Mouse (Mus musculus) CH12.LX (cell line): Measurements from ENCODE around the gene Fry. TPM values are rescaled to one million over a fixed set of nuclear protein-coding genes. Genes with fewer than 3 reads are reported as not detected.

Source experiments
- DNase-seq: peaks from one replicate; pipeline ENCODE4 v3.0.0-alpha.2; 2013; ENCODE audit errors: extremely low read depth
- H3K27ac ChIP-seq: 2 replicates; pipeline ENCODE4 v1.5.1; 2012; ENCODE audit warnings: low read depth, mild to moderate bottlenecking, control low read depth, moderate library complexity; ENCODE audit not compliant: insufficient read depth
- H3K27me3 ChIP-seq: replicated peaks from 2 replicates; pipeline ENCODE3; 2012; ENCODE audit warnings: inconsistent platforms
- H3K36me3 ChIP-seq, 2 experiments: replicated peaks in 1 of 2; 2 replicates each; pipeline versions ENCODE3 to v1.6.1; 2012; ENCODE audit warnings: inconsistent platforms in 1 of 2, low read length in 1 of 2, mild to moderate bottlenecking in 1 of 2, mixed read lengths in 1 of 2, moderate library complexity in 1 of 2; ENCODE audit not compliant: control insufficient read depth in 1 of 2, insufficient read depth in 1 of 2
- H3K4me1 ChIP-seq, 2 experiments: 2 replicates each; pipeline ENCODE4 v1.6.1; 2012; ENCODE audit warnings: inconsistent platforms in 1 of 2, moderate library complexity in 1 of 2; ENCODE audit not compliant: insufficient read depth in 2 of 2, control insufficient read depth in 1 of 2
- H3K4me2 ChIP-seq: 2 replicates; pipeline ENCODE4 v1.6.1; 2012; ENCODE audit warnings: low read depth, mild to moderate bottlenecking, control low read depth; ENCODE audit not compliant: poor library complexity, insufficient read depth, severe bottlenecking
- H3K4me3 ChIP-seq, 3 experiments: fragments of 150-350 bp in 1 of 3; sonication (generic) in 1 of 3; replicated peaks in 1 of 3; 2 replicates each; pipeline versions ENCODE3 to v1.5.1; 2011 to 2012; ENCODE audit warnings: low read depth in 2 of 3, low read length in 2 of 3, mild to moderate bottlenecking in 2 of 3, moderate library complexity in 2 of 3, control low read depth in 1 of 3, improper control_type of control experiment in 1 of 3, inconsistent platforms in 1 of 3, mixed read lengths in 1 of 3; ENCODE audit not compliant: poor library complexity in 1 of 3
- H3K79me2 ChIP-seq: replicated peaks from 2 replicates; pipeline ENCODE4 v1.6.1; 2012; ENCODE audit warnings: mild to moderate bottlenecking, moderate library complexity; ENCODE audit not compliant: control insufficient read depth, poor library complexity, insufficient read depth, severe bottlenecking; ENCODE audit errors: extremely low read depth
- H3K9ac ChIP-seq: 2 replicates; pipeline ENCODE4 v1.6.1; 2012; ENCODE audit warnings: low read depth, mild to moderate bottlenecking, control low read depth, moderate library complexity; ENCODE audit not compliant: insufficient read depth
- H3K9me3 ChIP-seq: replicated peaks from 2 replicates; pipeline ENCODE3; 2012; ENCODE audit warnings: low read length, inconsistent platforms, mixed read lengths
- BHLHE40 ChIP-seq: IDR thresholded peaks from 2 replicates; pipeline ENCODE4 v1.6.1; 2011; ENCODE audit warnings: mild to moderate bottlenecking, low read depth, low read length, improper control_type of control experiment
- CHD1 ChIP-seq: IDR thresholded peaks from 2 replicates; pipeline ENCODE4 v1.6.1; 2012; ENCODE audit warnings: low read depth, low read length, improper control_type of control experiment, inconsistent platforms
- CHD2 ChIP-seq: IDR thresholded peaks from 2 replicates; pipeline ENCODE4 v1.6.1; 2011; ENCODE audit warnings: low read length, improper control_type of control experiment
- E2F4 ChIP-seq: IDR thresholded peaks from 2 replicates; pipeline ENCODE4 v1.6.1; 2011; ENCODE audit warnings: low read depth, low read length, improper control_type of control experiment; ENCODE audit not compliant: insufficient replicate concordance
- ELF1 ChIP-seq: IDR thresholded peaks from 2 replicates; pipeline ENCODE4 v1.6.1; 2014; ENCODE audit warnings: low read depth, mild to moderate bottlenecking, inconsistent platforms, low read length, improper control_type of control experiment
- HCFC1 ChIP-seq: IDR thresholded peaks from 2 replicates; pipeline ENCODE4 v1.6.1; 2012; ENCODE audit warnings: low read depth, mild to moderate bottlenecking, inconsistent platforms, low read length, improper control_type of control experiment
- IRF4 ChIP-seq: IDR thresholded peaks from 2 replicates; pipeline ENCODE4 v1.6.1; 2014; ENCODE audit warnings: low read depth, mild to moderate bottlenecking, inconsistent platforms, low read length, improper control_type of control experiment
- JUN ChIP-seq: IDR thresholded peaks from 2 replicates; pipeline ENCODE4 v1.6.1; 2011; ENCODE audit warnings: low read depth, mild to moderate bottlenecking, low read length, improper control_type of control experiment, moderate library complexity; ENCODE audit not compliant: insufficient read depth
- MAX ChIP-seq: IDR thresholded peaks from 2 replicates; pipeline ENCODE4 v1.6.1; 2011; ENCODE audit warnings: low read length, improper control_type of control experiment
- MEF2A ChIP-seq: IDR thresholded peaks from 2 replicates; pipeline ENCODE4 v1.6.1; 2014; ENCODE audit warnings: low read depth, mild to moderate bottlenecking, inconsistent platforms, low read length, improper control_type of control experiment, borderline replicate concordance
- MXI1 ChIP-seq: IDR thresholded peaks from 2 replicates; pipeline ENCODE4 v1.6.1; 2011; ENCODE audit warnings: mild to moderate bottlenecking, low read depth, low read length, improper control_type of control experiment
- MYC ChIP-seq: IDR thresholded peaks from 2 replicates; pipeline ENCODE4 v1.6.1; 2011; ENCODE audit warnings: low read depth, mild to moderate bottlenecking, improper control_type of control experiment, low read length
- NRF1 ChIP-seq: IDR thresholded peaks from 2 replicates; pipeline ENCODE4 v1.6.1; 2014; ENCODE audit warnings: low read depth, mild to moderate bottlenecking, inconsistent platforms, low read length, improper control_type of control experiment, moderate library complexity
- PAX5 ChIP-seq: IDR thresholded peaks from 2 replicates; pipeline ENCODE4 v1.6.1; 2012; ENCODE audit warnings: low read length, inconsistent platforms, mixed read lengths
- POLR2A ChIP-seq: IDR thresholded peaks from 2 replicates; pipeline ENCODE4 v1.6.1; 2011; ENCODE audit warnings: low read depth, mild to moderate bottlenecking, improper control_type of control experiment, low read length
- SMC3 ChIP-seq: IDR thresholded peaks from 2 replicates; pipeline ENCODE4 v1.6.1; 2011; ENCODE audit warnings: low read depth, low read length, improper control_type of control experiment
- USF2 ChIP-seq: conservative IDR thresholded peaks from 2 replicates; pipeline ENCODE4 v1.6.1; 2011; ENCODE audit warnings: low read depth, low read length, improper control_type of control experiment
- ZC3H11A ChIP-seq: IDR thresholded peaks from 2 replicates; pipeline ENCODE4 v1.6.1; 2012; ENCODE audit warnings: low read depth, mild to moderate bottlenecking, inconsistent platforms, low read length, improper control_type of control experiment
- ZKSCAN1 ChIP-seq: IDR thresholded peaks from 2 replicates; pipeline ENCODE4 v1.6.1; 2012; ENCODE audit warnings: low read depth, inconsistent platforms, low read length, improper control_type of control experiment, borderline replicate concordance
- ZMIZ1 ChIP-seq: IDR thresholded peaks from 2 replicates; pipeline ENCODE4 v1.6.1; 2012; ENCODE audit warnings: low read depth, mild to moderate bottlenecking, inconsistent platforms, low read length, improper control_type of control experiment
- ZNF384 ChIP-seq: IDR thresholded peaks from 2 replicates; pipeline ENCODE4 v1.6.1; 2012; ENCODE audit warnings: low read depth, low read length, improper control_type of control experiment, inconsistent platforms
- dilution Hi-C: fragments of 300-500 bp; cut with MboI; formaldehyde crosslinking; loops from 2 replicates; pipeline ENCODE4 v1.14.3; 2020; ENCODE audit warnings: low sequenced_read_pairs; ENCODE audit not compliant: extremely low pct_unique_long_range_greater_than_20kb, extremely low pct_ligation_motif_present
- in situ Hi-C: fragments of 300-500 bp; cut with MboI; formaldehyde crosslinking; loops from 3 replicates; pipeline ENCODE4 v1.14.3; 2019; ENCODE audit warnings: low sequenced_read_pairs, low pct_ligation_motif_present, low pct_unique_long_range_greater_than_20kb, mixed read lengths
- polyA plus RNA-seq: library from polyadenylated mRNA; unstranded; fragments of >175 nt; gene quantifications from 2 replicates; pipeline ENCODE4 v1.2.1, GENCODE M21; 2012; ENCODE audit warnings: low read depth; ENCODE audit not compliant: insufficient read length
- total RNA-seq, 2 experiments: library from RNA; depleted of rRNA; stranded (reverse); fragments of 300-350 nt in 1 of 2; fragments of >200 nt in 1 of 2; gene quantifications; 2 replicates each; pipeline ENCODE4 v1.2.3; 2012 to 2014

The Fry gene
- total and polyA plus RNA-seq, 3 experiments, result 0.34 to 0.80 (median 0.34) TPM

DNA sequence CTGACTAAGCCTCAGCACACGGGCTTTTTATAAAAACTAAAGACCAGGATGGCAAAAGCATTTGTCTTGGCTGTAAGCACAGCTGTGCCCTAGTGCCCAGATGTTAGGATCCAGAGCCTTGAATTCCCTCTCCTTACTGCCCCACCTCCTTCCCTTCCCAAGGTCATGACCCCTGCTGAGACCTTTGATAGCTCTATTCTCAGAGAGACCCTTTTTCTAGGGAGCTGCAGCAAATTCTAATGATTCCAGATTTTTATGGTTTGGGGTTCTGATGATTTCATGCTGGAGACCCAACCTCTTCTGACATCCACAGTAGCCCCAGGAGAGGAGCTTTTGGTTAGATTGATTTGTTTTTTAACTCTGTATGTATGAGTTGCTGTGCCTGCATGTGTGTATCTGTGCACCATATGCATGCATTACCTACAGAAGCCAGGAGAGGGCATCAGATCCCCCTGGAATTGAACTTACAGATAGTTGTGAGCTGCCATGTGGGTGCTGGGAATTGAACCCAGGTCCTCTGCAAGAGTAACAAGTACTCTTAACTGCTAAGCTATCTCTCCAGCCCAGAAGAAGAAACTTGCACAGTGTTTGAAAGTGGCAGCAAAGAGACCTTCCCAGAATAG, 333.7 kb downstream of the Fry start:
- H3K4me1 ChIP-seq, result no peaks in the 10 kb centered on the region
- TF ChIP-seq ELF1 (no peak), HCFC1 (no peak), USF2 (no peak), IRF4 (no peak), CHD1 (no peak), E2F4 (no peak), POLR2A (no peak), ZC3H11A (no peak), BHLHE40 (no peak), MXI1 (no peak), MEF2A (no peak), MAX (no peak)
- no peak overlapping the region for H3K27ac ChIP-seq
- in situ Hi-C loops (no loop called here), dilution Hi-C loops (no loop called here)
- no peaks in the 10 kb centered on the region for H3K36me3 ChIP-seq
- H3K79me2 ChIP-seq, result no peaks in the 10 kb centered on the region
- peaks cover 17% of the 10 kb centered on the region for H3K9me3 ChIP-seq
- H3K27me3 ChIP-seq, result peaks cover 8% of the 10 kb centered on the region
- no peak for DNase-seq
- H3K9ac ChIP-seq, result no peak overlapping the region
- no peak overlapping the region for H3K4me2 ChIP-seq
- no peak overlapping the region for H3K4me3 ChIP-seq

- dilution Hi-C loops (no loop called here), in situ Hi-C loops (no loop called here)
- peaks cover 17% of the 10 kb centered on the region for H3K9me3 ChIP-seq
- H3K27me3 ChIP-seq, result peaks cover 8% of the 10 kb centered on the region
- no peaks in the 10 kb centered on the region for H3K79me2 ChIP-seq
- DNase-seq, result no peak
- no peaks in the 10 kb centered on the region for H3K36me3 ChIP-seq
- no peak overlapping the region for H3K27ac ChIP-seq
- H3K4me2 ChIP-seq, result no peak overlapping the region
- H3K4me3 ChIP-seq, result no peak overlapping the region
- no peak overlapping the region for H3K9ac ChIP-seq
- TF ChIP-seq MYC (no peak), CHD2 (no peak), BHLHE40 (no peak), SMC3 (no peak), NRF1 (no peak), ZKSCAN1 (no peak), CHD1 (no peak), ELF1 (no peak), JUN (no peak), MEF2A (no peak), HCFC1 (no peak), E2F4 (no peak), PAX5 (no peak), ZMIZ1 (no peak), ZNF384 (no peak), MAX (no peak)
- H3K4me1 ChIP-seq, result no peaks in the 10 kb centered on the region
Observed at GRCm38 (mm10) chr5:150452671-150453070, 334.2 kb downstream of the Fry start.
